ENCODE assay signal across 7 mouse cellular contexts in the genomic region with DNA sequence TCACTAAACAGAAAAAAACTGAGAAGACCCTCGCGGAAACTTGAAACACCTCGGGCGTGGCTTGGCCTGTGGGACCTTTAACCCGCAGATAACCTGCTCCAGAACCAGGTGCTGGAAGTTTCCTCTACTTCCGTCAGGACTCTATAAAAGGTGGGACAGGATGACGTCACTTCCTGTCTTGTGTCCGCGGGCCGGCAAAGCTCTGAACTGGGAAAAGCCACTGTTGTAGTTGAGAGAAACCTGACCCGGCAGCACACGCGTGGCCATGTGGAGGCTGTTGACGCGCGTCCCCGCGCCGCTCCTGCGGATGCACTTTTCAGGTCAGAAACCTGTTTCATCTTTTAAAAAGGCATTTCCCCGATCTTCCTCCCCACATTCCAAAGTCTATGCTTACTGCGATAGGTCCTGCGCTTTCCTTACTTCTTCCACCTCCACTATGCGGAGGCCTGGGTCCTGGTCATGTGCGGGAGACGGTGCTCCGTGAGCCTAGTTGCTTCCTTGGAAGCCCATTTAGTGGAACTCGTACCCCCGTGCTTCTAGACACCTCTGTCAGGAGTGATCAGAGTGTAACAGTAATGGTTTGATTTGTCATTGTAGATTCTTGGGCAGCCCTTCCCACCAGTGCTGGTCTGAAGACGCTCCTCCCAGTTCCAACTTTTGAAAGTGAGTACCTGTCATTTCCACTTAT. TPM values are rescaled to one million over a fixed set of nuclear protein-coding genes. Genes with fewer than 3 reads are reported as not detected.
DNase-seq lines count a peak whose midpoint lies in the region; ATAC-seq lines count a peak whose summit lies in the region.

A gene (plus strand): TSS at position 187 of the 688 bp plus-strand sequence.

- intact Hi-C loops in gastrocnemius, postnatal 36 days (cut with DNase I): no loop called here
- intact Hi-C loops in left cerebral cortex, postnatal 25 days (cut with DNase I): no loop called here

- H3K9me3 ChIP-seq in intestine, embryonic 15.5 days: no peaks in the 10 kb centered on the region
- H3K9me3 ChIP-seq in midbrain, embryonic 10.5 days (replicated peaks): no peaks in the 10 kb centered on the region

- H3K27me3 ChIP-seq in intestine, embryonic 15.5 days (replicated peaks): no peaks in the 10 kb centered on the region
- no peaks in the 10 kb centered on the region for H3K27me3 ChIP-seq in midbrain, embryonic 10.5 days (ENCODE audit: low read depth, poor library complexity, severe bottlenecking)

- H3K4me1 ChIP-seq in intestine, embryonic 15.5 days (replicated peaks): 0 out of 2 replicates have a peak, but pooled peaks cover 6% of the 10 kb centered on the region
- peaks cover 13% of the 10 kb centered on the region for H3K4me1 ChIP-seq in midbrain, embryonic 10.5 days

- peak within 1 kb of the TSS; percentile 54 for H3K27ac ChIP-seq in intestine, embryonic 15.5 days
- peak within 1 kb of the TSS; percentile 86 for H3K27ac ChIP-seq in midbrain, embryonic 10.5 days (replicated peaks)

- H3K4me2 ChIP-seq in intestine, embryonic 15.5 days (replicated peaks): peak within 1 kb of the TSS; percentile 73

- peak; percentile 95 for ATAC-seq in intestine, embryonic 15.5 days

- 0% methylated on average over 30 of the region's 30 CpGs for WGBS in intestine, embryonic 15.5 days
- WGBS in midbrain, embryonic 10.5 days: under 1% methylated on average over 30 of the region's 30 CpGs

- H3K4me3 ChIP-seq in intestine, embryonic 15.5 days (replicated peaks): peak within 1 kb of the TSS; percentile 64
- peak within 1 kb of the TSS; percentile 77 for H3K4me3 ChIP-seq in midbrain, embryonic 10.5 days

- peaks cover 8% of the 10 kb centered on the region; the same call in 1 of the 2 replicates for H3K36me3 ChIP-seq in intestine, embryonic 15.5 days
- H3K36me3 ChIP-seq in midbrain, embryonic 10.5 days: peaks cover 28% of the 10 kb centered on the region

- peak; percentile 88 for DNase-seq in adrenal gland, adult 2 months
- DNase-seq in embryo, embryonic 11.5 days (ENCODE audit: low read depth, low spot score): peak; percentile 89
- DNase-seq in gastrocnemius, postnatal 36 days: peak; percentile 78 to 81
- peak; percentile 90 to 94 for DNase-seq in left cerebral cortex, postnatal 25 days (ENCODE audit: low spot score in 2 of 2)
- peak; percentile 87 for DNase-seq in midbrain, embryonic 10.5 days (ENCODE audit: low spot score)
- peak; percentile 80 for DNase-seq in right cerebral cortex, postnatal 4 days

- H3K9ac ChIP-seq in intestine, embryonic 15.5 days: peak within 1 kb of the TSS; percentile 69

RNA-seq across cellular contexts. Expression of the gene that starts here (rescaled TPM):
- total RNA-seq in adrenal gland, adult 2 months (2021): 10 to 100 TPM; 56.9 to 75.6 TPM
- 9.5 and 10.6 TPM in 2 replicates for polyA plus RNA-seq in adrenal gland, adult 2 months (2012; rRNA removed)
- total RNA-seq in gastrocnemius, postnatal 36 days (2021): 10 to 100 TPM; 53.3 to 55.3 TPM
- 58.3 and 63.8 TPM in 2 replicates for polyA plus RNA-seq in intestine, embryonic 15.5 days (2015; fragmentation: Nextera tagmentation; extraction: Ambion mirVana)
- total RNA-seq in left cerebral cortex, postnatal 25 days (2021): 10 to 100 TPM; 38.4 to 39.8 TPM
- polyA plus RNA-seq in midbrain, embryonic 10.5 days (2016; fragmentation: Nextera tagmentation; extraction: Ambion mirVana): 56.0 and 57.6 TPM in 2 replicates

Comparison
In these comparisons a context has a peak if more than half of its experiments do, and no peak if none do; other contexts are left out.
1. Peak in every context shown above with its lines: DNase-seq, ATAC-seq, H3K4me3 ChIP-seq and H3K27ac ChIP-seq.